Mouse (Mus musculus) naive thymus-derived CD4-positive, alpha-beta T cell, adult 2 months (primary cell): ENCODE measurements around the gene Ahnak2.
"Not testable (repeated sequence)": the region's sequence is repeated elsewhere in the genome, so short reads cannot be mapped to it uniquely, and the experiment has no call there.

Source experiments
- DNase-seq: peaks from one replicate; pipeline ENCODE4 v3.0.0-alpha.2; 2011; ENCODE audit warnings: low read depth

The Ahnak2 gene

DNA sequence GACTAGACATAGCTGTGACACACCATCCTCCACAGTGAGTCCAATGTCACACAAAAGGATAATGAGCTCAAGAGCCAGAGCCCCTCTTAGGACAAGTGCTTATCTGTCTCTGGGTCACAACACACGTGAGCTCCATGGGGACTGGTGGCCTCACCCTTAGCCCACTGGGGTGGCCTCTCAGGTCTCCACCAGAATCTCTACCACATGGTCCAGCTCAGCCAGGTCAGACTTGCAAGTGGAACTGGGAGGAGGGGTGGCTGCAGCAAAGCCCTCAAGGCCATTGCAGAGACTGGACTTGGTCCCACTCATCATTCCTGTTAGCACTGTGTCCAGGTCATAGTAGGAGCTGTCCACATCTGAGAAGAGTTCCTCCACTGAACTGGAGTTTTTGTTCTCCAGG lies 18.8 kb upstream of the Ahnak2 start:
- DNase-seq: no peak

DNA sequence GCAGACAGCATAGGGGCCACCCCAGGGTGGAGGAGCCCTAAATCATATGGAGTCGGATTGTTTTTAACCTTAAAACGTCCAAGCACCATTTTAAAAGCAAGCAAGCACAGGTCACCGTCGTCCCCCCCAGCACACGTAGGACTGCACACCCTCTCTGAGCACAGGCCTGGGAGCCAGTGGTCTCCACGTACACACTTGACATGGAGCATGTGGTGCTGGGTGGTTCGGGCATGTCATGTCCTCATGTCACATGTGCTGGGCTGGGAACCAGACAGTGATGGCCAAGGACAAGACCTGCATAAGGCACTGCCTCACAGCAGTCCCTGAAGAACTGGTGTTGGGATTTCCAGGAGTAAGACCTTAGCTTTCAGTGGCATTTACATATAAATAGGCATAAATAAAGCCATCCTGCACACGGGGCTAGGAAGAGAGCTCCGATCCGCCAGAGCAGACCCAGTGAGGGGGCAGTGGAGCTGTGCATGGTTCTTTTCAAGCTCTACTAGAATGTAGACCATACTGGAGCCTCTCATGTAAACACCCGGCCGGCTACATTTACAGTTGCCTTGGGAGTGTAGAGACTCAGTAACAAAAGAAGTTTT lies 18.0 kb upstream of the Ahnak2 start:
- DNase-seq: no peak

DNA sequence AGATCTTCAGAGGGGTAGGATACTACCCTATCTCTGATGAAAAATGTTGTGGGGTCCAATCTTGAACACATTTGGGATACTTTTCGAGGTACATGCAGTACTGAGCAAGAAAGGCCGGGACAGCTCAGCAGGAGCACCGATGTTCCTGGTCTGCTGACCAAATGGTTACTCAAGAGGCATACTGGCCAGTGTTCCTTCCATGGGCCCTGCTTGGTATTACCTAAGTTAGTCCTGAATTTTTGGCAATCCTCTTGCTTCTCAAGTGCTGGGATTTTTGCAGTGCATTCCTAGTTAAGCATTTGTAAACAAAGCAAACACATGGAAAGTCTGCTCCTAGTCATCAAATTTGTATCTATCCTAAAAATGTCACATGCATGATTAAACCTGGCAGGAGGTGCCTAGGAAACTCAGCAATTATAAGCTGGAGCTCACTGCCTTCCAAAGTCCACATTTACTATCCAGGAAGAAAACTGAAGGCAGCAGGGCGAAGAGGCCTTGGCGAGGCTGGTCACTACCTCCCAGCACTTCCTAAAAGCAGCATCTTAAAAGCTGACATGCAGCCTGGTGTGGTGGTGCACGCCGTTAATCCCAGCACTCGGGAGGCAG lies 16.7 kb upstream of the Ahnak2 start:
- no peak for DNase-seq

DNA sequence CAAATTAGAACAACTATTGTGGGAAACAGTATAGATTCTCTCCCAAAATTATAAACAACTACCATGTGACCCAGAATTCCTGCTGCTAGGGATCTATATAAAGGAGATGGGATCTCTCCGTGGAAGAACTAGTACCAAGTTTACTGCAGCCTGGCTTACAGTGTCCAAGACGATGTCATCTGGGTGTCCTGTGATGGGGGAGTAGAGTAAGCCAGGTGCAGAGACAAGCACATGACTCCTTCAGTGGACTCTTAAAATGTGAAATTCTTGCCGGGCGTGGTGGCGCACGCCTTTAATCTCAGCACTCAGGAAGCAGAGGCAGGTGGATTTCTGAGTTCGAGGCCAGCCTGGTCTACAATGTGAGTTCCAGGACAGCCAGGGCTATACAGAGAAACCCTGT lies 14.4 kb upstream of the Ahnak2 start:
- not testable (repeated sequence) for DNase-seq

DNA sequence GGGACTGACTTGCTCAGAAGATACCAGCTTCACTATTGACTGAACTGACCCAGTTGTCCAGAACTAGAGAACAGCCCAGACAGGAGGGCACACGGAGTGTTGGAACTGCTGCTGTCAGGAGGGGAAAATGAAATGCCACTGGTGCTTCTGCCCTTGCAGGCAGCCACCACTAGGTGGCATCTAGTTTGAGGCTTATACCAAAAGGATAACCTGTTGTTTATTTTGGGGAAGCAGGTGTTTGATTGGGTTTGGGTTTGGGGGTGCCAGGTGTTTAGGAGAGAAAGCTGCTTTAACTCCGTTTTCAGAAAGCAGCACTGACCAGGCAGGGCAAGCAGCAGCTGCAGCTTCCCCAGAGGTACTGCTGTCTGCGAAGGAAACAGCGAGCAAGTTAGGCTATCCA lies 13.8 kb upstream of the Ahnak2 start:
- DNase-seq: peak; percentile 83

DNA sequence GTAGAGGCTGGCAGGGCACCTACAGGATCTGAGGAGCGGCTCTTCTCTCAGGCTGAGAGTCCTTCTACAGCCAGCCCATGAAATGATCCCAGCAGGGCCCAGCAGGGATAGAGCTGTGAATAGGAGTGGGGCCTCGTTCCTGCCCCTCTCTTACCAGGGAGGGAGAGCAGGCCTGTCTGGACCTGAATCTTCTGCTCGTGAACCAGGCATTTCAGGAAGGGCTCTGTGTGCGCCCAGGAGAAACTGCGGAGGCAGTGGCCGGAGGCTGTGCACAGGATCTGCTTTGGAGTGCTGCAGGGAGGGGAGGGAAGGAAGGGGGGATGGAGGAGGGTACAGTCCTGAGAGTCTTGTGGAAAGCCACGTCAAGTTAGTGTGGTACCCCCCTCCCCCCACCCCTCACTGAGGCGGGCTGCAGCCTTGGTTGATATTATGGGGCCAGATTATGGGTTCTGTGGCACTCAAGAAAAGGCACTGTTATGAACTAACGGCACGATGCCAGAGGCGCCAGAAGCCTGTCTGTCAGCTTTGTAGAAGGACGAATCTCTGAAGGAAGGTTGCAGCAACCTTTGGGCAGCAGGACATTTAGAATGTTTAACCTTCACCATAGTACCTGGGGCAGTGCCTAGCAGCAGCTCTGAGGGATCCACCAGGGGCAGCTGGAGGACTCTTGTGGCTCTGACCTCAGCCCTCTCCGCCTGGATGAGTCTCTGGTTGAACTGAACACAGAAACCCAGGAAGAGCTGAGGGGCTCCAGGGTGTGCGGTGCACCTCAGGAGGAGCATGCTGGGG lies 12.4 kb upstream of the Ahnak2 start:
- DNase-seq: no peak

DNA sequence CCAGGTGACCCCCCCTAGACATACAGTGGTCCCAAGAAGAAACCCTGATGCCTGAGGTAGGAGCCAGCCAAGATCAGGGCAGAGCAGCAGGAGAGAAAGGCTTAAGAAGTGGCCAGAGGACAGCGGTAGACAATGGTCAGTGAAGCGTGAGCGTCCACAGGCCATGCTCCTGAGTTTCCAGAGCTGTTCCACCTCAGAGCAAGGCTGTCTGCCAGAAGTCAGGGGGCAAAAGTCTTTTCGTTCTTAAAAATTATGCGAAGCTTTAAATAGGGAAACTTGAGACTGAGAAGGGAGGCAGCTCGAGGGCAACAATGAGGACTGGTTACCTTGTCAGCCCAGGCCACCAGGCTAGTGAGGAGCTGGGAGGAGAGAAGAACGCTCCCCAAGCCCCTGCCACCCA lies 10.9 kb upstream of the Ahnak2 start:
- no peak for DNase-seq

DNA sequence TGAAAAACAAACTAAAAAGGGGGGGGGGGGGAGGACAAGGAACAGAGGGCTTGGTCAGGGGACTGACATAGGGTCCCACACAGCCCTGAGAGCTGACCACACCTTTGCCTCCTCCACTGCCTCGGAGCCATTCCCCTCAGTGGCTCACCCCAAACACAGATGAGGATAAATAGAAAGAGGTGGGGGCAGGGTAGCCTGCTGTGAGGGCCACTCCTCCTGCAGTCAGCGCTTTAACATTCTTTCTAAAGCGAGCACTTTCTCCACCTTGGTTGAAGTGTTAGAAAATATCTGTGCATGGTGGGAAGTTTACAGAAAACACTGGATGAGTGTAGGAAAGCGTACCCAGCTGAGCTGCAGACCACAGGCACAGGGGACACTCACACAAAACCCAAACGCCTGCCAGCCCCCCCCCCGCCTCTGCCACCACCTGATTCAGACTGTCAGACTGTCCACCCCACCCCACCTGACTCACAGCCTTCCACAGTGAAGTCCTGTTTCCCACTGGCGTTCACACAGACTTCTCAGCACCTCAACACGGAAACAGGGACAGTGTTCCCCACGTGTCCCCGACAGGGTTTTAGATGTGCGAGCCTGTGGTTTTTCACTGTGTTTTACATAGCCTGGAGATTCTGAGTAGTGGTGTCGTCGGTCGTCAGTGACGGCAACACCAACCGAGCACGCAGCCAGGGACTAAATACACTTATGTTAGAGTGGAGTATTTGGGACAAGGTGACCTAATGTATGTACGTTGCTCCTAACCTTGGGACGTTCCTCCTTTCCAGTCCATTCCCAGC lies 7.8 kb upstream of the Ahnak2 start:
- DNase-seq: no peak

DNA sequence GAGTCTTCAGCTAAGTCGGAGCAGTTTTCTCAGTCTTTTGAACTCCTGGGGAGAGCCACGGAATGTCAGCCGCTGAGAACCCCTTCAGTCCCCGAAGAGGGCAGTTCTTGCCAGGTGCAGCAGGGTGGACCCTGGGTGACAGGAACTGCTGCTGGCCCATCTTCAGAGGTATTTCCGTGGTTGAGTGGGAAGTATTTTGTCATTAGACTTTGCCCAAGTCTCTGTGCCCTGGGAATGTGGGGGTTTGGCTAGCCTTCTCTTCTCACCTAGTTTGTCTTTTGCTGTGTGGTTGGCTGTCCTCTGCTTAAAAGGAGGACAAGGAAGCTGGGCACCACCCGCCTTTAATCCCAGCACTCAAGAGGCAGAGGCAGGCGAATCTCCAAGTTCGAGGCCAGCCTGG lies 7.2 kb upstream of the Ahnak2 start:
- no peak for DNase-seq

DNA sequence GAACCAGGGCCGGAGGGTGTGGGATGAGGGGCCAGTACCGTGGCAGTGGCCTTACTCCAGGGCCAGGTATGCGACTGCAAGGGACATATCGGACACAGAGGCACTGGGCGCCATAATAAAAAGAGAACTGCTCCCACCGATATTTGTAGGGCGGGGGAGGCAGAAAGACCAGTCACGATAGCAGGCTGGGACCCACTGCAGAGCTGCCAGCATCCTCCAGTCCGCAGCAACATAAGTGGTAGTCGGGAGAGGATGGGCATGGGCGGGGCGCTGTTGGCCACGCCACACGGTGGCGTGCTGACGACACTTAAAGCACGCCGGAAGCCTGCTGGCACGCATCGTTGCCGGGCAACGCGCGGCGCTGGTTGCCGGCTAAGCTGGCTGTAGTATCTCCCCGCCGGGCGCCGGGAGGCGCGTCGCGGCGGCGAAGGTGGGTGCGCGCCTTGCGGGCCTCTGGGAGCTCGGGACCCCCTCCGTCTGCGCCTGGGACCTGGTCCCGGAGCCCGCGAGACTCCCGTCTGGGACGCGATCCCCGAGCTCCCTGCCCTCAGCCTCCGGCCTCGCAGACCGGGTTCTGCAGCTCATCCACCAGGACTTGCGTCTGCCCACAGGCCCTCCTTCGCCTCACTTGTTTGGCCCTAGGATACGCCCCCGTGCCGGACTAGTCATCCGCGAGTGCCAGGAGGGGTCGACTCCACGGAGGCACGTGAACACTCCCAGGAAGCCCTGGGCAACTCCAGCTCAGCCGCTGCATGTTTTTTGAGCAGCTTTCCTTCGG lies 6.3 kb upstream of the Ahnak2 start, which contains the start of gene Clba1:
Gene Clba1, plus strand, starts transcription at position 351 of the 778 bp plus-strand sequence.
- peak; percentile 95 for DNase-seq

DNA sequence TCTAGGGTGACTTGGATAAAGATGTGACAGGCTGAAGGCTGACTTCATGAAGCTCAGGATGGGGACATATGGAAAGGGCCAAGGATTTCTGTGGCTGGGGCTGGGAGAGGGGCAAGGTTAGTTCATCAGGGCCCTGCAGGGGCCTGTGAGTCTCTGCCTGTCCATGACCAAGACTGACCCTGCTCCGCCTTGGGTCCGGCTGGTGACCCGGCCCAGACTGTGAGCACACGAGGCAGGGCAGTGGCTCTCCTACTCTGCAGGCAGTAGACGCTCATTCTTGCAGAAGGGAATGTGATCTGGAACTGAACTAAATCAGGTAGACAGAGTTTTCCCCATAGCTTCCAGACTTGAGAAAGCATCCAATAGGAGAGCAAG lies 5.7 kb upstream of the Ahnak2 start:
- DNase-seq: no peak

DNA sequence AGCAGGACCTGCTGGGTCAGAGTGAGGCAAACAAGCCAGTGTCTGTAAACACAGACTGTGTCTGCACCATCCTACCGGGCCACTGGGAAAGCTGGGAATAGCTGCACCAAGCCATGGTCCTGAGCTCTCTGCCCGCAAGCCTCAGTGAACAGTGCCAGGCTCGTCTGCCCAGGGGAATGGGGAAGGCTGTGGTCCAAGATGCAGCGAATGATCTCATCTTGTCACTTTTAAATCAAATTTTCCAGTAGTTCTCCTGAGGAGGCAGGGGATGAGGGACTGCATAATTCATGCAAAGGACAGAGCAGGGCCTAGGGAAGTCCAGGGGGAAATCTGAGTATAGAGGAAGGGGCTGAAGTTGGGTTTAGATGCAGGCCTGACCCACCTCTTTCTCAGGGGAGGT lies 5.3 kb upstream of the Ahnak2 start:
- no peak for DNase-seq

DNA sequence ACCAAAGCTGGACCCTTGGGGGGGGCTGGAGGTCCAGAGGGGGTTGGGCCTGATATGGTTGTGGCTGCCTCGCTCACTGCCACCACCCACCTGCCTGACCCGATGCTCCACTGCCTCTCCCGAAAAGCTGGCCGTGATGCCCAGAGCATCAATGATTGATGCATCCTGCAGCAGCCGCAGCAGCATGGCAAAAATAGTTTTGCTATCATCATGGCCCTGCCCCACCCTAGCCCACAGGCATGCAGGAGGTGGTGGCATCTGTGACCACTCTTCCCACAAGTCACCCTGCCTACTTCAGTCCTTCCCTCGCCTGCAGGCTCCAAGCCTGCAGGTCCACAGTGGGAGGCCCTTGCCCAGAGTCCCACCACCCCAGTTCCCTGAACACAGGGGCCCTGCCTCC lies 3.6 kb upstream of the Ahnak2 start:
- no peak for DNase-seq

DNA sequence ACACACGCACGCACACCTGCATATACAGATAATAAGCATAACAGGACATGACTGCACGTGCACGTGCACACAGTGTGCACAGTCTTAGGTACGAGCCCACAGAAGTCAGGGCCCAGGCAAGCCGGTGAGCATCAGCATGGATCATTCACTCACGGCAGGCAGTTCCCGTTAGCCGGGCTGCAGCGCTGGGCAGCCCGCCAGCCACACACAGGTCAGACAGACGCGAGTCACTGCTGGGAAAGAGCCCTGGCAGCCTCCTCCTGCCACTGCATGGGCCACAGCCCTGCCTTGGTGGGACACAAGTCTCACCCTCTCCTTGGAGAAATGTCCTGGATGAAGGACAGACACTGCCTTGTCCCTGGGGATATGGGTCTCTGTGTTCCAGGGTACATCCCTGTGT lies 1.6 kb upstream of the Ahnak2 start:
- DNase-seq: no peak

DNA sequence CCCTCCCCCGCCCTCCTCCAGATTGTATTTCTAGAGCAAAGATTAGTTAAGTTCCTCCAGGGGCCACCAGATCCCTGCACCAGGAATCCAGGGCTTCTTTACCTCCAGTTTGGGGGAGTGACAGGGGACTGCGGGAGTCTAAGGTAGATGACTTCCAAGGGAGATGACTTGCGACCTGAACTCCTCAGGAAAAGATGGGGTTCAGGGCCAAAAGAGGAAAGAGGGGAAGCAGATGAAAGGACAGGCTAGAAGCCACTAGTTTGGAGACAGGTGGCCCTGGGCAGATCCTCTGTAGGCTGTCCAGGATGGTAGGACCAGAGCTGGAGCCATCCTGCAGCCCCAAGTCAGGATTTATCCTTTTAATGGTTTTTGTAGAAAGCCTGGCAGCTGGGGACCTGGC lies 460 bp upstream of the Ahnak2 start:
- DNase-seq: no peak

DNA sequence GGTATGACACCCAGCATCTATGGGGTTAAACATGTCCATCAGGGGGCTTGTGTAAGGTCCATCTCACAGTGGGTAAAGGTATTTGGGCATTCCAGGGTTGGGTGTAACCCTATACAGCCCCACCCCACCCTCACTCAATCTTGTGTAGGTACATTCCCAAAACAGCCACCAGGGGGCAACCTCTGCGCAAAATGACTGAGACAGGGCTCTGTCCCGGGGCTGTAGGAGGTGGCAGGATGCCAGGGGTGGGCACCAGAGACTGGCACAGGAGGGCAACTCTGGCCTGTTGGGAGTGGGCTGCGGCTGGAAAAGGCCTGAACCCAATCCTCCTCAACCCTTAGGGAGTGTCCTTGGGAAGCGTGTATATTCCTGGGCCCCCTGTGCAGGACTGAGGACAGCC lies 2.0 kb downstream of the Ahnak2 start:
- DNase-seq: peak; percentile 90

DNA sequence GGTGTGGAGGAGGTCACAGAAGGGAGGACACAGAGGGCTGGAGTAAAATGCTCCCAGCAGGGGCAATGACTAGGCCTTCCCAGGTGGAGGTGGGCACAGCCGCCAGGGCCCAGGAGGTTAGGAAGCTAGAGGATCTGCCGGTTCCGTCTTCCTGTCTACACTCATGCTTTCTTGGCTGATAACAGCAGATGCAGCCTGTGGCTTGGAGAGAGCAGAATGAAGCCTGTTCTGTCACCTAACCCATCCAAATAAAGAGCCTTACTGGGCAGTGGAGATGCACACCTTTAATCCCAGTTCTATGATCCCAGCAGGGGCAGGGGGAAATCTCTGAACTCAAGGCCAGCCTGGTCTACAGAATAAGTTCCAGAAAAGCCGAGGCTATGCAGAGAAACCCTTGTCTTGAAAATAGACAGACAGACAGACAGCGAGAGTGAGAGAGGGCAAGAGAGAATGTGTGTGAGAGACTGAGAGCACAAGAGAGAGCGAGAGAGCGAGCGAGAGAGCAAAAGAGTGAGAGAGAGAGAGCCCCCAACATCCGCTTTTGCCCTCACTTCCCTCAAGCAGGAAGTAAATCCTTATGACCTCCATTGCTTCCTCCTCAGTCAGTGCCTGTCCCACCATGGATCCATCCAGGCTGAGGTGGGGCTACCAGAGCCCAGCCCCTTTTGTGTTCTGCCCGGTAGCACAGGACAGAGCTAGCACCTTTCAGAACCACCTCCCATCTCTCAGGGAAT lies 3.1 kb downstream of the Ahnak2 start:
- DNase-seq: no peak

DNA sequence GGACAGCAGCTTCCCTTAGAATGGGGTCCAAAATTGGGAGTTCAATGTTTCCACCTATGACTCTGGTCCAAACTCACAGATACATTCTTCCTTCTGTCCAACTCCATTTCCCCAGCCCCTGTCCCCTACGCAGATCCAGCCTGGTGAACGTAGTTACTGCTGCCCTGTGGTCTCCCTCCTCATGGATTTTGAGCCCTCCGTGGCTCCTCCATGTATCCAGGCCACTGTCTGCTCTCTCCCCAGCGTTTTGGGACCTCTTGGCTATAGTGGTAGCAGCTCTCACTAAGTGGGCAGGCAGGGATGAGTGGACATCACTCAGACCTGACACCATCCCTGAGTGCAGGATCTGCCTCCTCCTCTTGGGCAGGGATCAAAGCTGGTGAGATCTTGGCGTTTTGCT lies 3.7 kb downstream of the Ahnak2 start:
- no peak for DNase-seq

DNA sequence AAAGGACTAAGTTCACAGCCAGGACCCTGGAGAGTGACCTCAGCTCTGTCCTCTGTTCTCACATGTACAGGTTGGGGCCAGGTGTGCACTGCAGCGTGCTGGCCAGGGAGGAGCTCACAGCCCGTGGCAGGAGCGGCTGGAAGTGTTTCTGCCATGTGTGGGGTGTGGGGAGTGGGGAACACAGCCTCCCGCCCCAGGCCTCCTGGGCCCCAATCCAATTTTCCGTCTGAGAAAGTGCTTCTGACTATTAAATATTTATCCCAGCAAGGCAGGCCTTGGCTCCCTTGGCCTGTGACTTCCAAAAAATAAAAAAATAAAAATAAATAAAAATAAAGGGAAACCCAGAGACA lies 4.2 kb downstream of the Ahnak2 start:
- DNase-seq: no peak

DNA sequence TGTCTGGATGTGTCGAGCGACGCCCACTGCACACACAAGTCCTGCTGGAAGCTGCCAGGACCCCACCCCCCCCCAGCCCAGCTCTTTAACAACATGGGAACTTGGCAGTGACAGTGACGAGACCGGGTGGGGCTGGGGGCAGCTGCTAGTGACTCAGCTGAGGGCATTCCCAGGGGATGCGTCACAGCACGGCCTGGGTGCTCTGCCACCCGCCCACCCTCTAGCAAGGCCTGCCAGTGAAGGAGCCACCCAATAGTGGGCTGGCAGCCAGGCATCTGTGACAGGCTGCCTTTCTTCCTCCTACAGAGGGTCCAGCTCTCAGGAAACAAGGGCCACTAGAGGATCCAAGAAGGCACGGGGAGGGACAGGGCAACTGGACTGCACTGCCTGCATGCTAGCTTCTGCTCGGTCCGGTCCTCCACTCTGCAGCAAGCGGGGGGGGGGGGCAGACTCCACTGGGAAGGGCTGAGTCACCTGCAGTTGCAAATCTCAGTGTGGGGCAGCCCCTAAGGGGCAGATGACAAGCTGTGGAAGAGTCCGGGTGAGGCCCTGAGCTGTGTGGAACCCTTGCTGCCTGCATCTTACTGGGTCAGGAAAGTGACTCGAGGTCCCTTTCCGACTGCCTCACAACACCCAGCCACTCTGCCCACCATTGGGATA lies 4.7 kb downstream of the Ahnak2 start:
- no peak for DNase-seq
